Mouse (Mus musculus) fibroblast of lung, adult 2 months (primary cell): ENCODE results near the gene Park7.

Experiments used
- DNase-seq: peaks from one replicate; pipeline ENCODE4 v3.0.0-alpha.2; 2011; ENCODE audit warnings: low read depth

Gene Park7

GRCm38 (mm10) chr4:150872681-150873080 lies 41.6 kb downstream of the Park7 start:
- no peak for DNase-seq

DNA sequence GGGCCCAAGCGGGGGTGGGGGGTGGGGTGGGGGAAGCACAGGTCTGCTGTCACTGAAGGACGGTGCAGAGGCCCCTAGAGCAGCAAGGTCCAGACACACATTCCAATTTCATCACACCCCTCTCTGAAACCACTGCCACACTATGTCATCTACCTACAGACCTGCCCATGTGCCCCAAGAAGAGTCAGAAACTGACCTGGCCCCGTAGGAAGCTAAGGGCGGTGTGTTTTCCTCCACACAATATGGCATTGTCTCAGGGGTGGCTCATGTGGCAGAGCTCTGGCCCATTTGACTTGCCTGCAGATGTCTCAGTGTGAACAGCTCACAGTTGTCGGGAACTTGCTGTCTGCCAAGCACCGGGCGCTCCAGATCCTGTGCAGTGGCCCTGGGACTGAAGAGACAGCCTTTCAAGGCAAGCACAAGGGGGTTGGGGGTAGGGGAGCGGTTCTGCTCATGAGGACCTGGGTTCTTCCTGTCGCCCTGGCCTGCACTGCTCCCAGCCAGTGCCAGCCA lies 42.0 kb downstream of the Park7 start:
- DNase-seq, result no peak

GRCm38 (mm10) chr4:150871392-150872138 lies 42.7 kb downstream of the Park7 start:
- DNase-seq, result no peak

- no peak for DNase-seq
These were observed 43.3 kb downstream of the Park7 start for GRCm38 (mm10) chr4:150870963-150871391.

DNA sequence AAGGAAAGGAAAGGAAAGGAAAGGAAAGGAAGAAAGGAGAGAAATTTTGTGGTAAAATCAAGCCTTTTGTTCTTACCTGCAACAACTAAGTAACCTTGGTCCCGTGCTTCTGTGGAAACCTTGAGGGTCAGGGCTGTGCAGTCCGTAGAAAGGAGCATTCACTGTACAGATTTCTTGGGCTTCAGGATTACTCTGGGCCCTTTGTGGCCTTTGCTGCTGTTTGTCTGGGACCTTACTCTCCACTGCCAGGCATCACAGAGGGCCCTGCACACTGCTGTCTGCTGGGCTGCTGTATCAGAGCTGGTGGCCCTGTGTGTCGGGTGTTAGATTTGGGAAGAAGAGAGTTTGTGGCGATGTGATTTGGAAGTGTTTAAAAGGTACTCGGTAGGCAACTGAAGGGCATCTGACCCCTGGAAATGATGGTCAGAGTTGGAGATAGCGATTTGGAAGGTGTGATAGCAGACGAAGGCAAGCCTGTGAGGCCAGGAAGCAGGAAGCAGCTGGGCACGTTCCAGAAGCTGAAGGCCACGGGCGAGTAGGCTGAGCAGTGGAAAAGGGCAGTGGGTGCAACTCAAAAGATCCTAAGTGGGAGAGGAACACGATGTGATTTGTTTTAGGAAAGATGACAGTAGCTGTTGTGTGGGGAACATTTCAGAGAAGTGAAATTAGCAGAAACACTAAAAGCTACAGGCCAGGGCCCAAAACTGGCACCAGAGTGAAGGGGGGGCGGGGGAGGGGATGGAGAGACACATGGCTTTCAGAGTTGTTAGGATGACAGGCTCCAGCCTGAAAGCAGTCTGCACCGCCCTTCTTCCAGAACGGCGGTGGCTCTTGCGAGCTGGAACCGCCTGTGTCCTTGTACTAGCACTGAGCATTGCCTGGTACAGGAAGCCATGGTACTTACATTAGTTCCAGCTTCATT lies 44.7 kb downstream of the Park7 start:
- no peak for DNase-seq

- no peak for DNase-seq
These were observed 45.4 kb downstream of the Park7 start for GRCm38 (mm10) chr4:150868859-150869258.

DNA sequence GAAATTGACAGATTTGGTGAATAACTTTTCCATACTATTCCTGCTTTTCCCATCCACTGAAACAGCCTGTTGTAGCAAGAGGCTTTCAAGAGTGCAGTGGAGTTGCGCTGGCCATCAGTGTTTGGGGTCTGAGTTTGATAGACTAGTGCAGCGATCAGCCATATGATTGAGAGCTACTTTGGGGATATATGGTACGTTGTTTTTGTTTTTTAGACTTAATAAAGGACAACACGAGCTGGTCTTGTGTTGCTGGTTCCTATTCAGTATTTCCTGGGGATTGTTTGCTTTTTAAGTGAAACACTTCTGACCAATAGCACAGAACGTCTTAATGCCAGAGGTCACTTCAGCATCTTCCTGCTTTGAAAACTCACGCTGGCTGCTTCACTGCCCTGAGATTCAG lies 46.1 kb downstream of the Park7 start:
- no peak for DNase-seq

DNA sequence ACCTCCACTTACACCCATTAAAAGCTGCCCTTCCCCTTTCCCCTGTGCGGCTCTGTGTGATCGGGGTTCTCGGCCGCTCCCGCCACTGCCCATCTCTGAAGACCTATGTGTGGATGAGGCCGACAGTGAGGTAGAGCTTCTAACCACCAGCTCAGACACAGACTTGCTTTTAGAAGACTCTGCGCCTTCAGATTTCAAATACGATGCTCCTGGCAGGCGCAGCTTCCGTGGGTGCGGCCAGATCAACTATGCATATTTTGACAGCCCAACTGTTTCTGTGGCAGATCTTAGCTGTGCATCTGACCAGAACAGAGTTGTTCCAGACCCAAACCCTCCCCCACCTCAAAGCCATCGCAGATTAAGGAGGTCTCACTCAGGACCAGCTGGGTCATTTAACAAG lies 47.7 kb downstream of the Park7 start:
- no peak for DNase-seq

DNA sequence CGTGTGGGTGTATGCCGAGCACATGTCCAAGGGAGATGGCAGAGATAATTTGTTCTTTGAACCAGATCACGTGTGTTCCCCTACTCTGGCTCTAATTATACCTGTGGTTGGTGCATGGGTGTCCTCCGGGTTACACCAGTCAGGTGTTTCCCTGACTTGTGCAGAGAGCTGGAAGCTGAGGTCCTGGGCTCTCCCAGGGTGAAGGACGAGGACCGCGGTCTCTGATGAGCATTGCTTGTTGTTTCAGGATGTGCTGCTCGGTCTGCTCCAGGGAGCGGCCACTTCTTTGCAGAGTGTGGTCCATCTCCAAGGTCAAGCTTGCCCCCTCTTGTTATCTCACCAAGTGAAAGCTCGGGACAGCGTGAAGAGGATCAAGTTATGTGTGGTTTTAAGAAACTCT lies 48.2 kb downstream of the Park7 start:
- DNase-seq, result no peak

GRCm38 (mm10) chr4:150865371-150865770 lies 48.9 kb downstream of the Park7 start:
- no peak for DNase-seq

- no peak for DNase-seq
These were observed 51.4 kb downstream of the Park7 start for GRCm38 (mm10) chr4:150862626-150863375.

- no peak for DNase-seq
These were observed 53.1 kb downstream of the Park7 start for GRCm38 (mm10) chr4:150861161-150861560.

GRCm38 (mm10) chr4:150860526-150860925 lies 53.7 kb downstream of the Park7 start:
- no peak for DNase-seq

- no peak for DNase-seq
These were observed 58.9 kb downstream of the Park7 start for GRCm38 (mm10) chr4:150855346-150855745.

GRCm38 (mm10) chr4:150854839-150855246 lies 59.4 kb downstream of the Park7 start:
- DNase-seq, result peak; percentile 80

GRCm38 (mm10) chr4:150853680-150854461 lies 60.4 kb downstream of the Park7 start, which contains the start of gene Errfi1:
Gene Errfi1, plus strand, starts transcription at chr4:150853919.
- no peak for DNase-seq

GRCm38 (mm10) chr4:150852479-150852878 lies 61.8 kb downstream of the Park7 start:
- no peak for DNase-seq

DNA sequence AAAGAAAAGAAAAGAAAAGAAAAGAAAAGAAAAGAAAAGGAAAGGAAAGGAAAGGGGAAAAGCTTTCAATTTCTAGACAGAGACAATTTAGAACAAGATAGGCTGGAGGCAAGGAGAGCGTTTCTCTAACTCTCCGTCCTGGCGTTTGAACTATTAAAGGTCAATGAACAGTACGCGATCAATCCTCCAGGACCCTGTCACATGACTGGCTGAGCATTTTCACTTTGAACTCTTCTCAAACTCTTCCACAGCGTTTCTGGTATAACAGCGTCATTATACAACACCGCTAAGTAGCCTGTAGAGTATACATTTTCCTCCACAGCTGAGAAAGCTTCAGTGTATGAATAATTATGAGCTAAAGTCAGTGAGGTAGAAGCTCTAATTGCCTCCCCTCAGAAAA lies 62.2 kb downstream of the Park7 start:
- no peak for DNase-seq

DNA sequence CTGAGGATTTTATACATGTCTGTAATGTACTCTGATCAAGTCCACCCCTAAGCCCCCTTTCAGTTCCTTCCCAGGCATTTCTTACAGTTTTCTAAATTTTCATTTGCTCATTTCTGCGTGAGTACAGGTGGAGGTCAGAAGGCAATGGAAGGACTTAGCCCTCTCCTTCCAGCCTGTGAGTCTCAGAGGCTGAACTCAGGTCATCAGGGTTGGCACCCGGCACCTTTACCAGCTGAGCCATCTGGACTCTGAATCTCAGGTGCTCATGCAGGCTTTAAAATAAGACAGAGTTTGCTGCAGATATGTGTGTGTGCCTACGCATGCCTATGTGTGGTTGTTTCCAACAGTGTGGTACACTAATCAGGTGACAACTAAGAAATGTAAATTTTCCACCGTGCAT lies 63.3 kb downstream of the Park7 start:
- no peak for DNase-seq

DNA sequence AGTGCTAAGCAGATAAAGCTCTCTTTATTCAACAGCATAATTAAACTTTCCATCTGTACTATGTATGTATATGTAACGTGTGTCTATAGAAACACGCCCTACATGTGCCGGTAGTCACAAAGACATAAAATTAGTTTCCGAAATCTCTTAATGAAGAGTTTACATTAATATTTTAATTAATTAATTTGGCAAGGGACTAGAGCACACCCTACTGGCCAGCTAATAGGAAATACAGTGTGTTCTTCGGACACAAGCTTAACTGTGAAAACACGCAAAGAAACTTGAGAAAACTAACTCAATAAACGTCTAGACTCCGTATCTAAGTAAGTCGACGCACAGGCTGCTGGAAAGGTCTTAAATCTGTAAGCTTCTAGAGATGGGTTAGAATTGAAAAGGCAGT lies 64.3 kb downstream of the Park7 start:
- no peak for DNase-seq
